Mouse (Mus musculus): Measurements from ENCODE around the gene Aqp11.

- TF ChIP-seq CTCF (IDR thresholded peaks at IDR 0.05; ENCODE audit: control insufficient read depth, insufficient read depth, insufficient replicate concordance, low read depth, low read length) (no peak), POLR2A (IDR thresholded peaks at IDR 0.05; ENCODE audit: control insufficient read depth, low read depth, low read length) (no peak)
Measured at GRCm38 (mm10) chr7:97733606-97734005, 4.5 kb downstream of the Aqp11 start.

All from testis, adult 2 months (tissue).